Mouse (Mus musculus) E14TG2a.4 (cell line): Measurements from ENCODE around the gene Sytl4.

ENCODE experiments used
- CTCF ChIP-seq: conservative IDR thresholded peaks from 2 replicates; pipeline ENCODE4 v1.5.1; 2014; ENCODE audit warnings: low read length
- NANOG ChIP-seq: IDR thresholded peaks from 2 replicates; pipeline ENCODE4 v1.6.1; 2014; ENCODE audit warnings: borderline replicate concordance, low read length, mixed read lengths
- POU5F1 ChIP-seq: IDR thresholded peaks from 2 replicates; pipeline ENCODE4 v1.6.1; 2014; ENCODE audit warnings: low read length, borderline replicate concordance

DNA sequence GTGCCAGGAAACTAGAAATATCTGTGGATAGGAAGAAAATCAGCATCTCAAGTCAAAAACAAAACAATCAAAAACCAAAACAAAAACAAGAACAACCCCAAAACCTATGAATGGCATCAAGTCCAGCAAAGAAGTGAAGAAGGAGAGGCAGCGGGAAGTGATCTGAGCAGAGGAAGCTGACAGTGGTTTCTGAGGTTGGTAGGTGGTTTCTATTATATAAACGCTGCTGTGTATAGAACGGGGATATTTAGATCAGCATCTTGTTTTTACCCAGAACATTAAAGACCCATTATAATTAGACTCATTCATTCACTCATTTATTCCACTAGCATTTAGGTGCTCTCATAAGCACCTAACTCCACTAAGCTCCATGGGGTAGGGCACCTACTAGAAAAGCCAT is 94.3 kb downstream of the Sytl4 start:
- no peak for TF ChIP-seq CTCF
- no peak for TF ChIP-seq POU5F1
- no peak for TF ChIP-seq NANOG
